Mouse (Mus musculus) v-Abl transformed pro-B cells (cell line): ENCODE results near the gene Hacd2.

ENCODE experiments used
- in situ Hi-C, 2 experiments: fragments of 400-800 bp; cut with MboI; formaldehyde crosslinking; loops; one replicate each; pipeline ENCODE4 v1.15.1; 2025; ENCODE audit not compliant: unreplicated experiment in 2 of 2

The Hacd2 gene

DNA sequence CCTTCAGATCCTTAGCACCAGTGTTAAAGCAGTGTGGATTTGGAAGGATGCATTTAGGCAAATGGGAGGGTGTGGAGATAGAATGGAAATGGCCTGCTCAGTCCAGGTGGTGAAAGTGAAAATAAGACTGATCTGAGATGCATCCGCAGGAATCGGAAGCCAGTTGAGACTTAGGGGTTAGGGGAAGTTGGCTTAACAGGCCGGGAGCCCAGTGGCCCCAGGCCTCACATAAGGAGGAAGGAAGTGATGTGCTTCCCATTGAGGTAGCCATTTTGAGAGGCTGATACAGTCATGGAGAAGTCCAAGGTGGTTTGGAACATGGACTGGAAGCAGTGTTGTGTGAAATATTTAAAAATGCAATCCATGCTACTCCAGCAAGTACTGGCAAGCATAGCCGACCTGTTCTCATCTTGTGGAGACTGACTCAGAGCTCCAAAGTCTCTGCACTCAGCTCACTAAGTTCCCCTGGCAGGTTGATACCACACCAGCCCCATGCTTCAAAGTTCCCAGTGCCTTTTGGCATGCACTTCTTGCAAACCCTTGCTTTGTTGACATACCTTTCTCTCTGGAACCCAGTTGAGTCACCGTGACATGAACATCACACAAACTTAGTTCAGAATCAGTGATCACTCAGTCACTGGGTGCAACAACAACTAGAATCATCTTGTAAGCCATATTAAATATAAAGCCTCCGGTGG is 25.2 kb downstream of the Hacd2 start:
- in situ Hi-C loops, result loop anchor here in 1 of 2 experiments (10.0 kb wide), 1 partner anchor 227 kb away; no protein-coding TSS in a partner anchor

DNA sequence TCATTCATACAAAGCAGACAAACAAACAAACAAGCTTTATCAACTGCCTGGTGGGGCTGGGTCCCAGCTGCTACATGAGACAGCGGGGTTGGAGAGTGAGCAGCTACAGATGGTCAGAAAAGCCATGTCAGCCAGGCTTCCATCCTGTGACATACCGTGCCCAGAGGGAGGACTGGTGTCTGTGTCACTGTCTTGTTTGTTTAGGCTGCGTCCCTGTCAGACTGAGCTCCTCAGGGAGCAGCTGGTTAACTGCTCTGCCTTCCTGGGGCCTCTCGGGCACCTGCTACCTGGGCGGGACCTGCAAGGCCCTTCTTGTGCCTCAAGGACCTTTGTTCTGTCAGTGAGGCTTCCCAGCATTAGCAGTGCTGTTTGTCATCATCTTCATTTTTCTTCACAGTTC is 28.8 kb downstream of the Hacd2 start:
- in situ Hi-C loops, result loop anchor here in 1 of 2 experiments (10.0 kb wide), 1 partner anchor 224 kb away; no protein-coding TSS in a partner anchor

DNA sequence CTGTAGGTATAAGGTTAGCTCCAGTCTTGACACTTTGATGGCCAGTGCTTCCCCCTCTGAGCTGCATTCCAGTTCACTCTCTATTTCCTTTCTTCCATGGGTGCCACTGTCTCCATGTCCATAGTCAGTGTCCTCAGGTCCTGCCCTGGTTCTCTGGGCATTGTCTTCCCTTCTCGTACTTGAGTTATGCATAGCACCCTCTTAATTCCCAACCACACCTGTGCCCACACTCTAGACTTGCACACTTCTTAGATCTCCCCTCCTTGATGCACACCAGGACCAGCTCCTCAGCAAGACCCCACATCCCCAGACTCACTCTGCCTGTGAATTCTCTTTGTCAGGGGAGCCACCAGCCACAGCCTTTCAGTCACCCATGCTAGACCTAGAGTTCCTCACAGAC is 30.0 kb downstream of the Hacd2 start:
- in situ Hi-C loops, result loop anchor here in 1 of 2 experiments (10.0 kb wide), 1 partner anchor 223 kb away; no protein-coding TSS in a partner anchor

DNA sequence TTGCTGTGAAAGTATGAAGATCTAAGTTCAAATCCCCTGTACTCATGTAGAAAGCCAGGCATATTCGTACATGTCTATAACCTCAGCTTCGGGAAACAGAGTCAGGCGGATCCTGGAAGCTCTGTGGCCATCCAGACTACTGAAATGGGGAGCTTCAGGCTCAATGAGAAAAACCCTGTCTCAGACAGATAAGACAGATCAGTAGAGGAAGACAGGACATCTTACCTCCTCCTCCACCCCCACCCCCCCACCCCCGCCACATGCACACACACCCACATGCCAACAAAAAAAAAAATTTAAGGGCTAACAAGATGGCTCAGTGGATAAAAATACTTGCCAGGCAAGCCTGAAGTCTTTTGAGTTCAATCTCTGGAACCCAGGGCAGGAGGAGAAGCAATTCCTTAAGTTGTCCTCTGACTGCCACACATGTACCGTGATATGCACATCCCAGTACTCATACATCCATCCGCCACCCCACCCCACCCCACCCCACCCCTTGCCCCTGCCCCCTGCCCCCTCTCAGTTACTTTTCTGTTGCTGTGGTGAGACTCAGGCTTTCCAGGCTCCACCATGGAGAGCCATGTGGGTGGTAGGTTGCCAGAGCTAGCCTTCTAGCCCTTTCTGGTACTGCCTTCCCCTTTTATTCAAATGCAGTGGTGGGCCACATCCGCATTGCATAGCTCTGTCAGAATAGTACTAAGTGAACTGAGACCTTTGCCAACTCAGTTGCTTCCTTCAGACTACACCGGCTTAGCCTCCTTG is 32.4 kb downstream of the Hacd2 start:
- in situ Hi-C loops, result loop anchor here in 1 of 2 experiments (5.0 to 10.0 kb wide), 2 partner anchors 220 to 573 kb away; no protein-coding TSS in a partner anchor

DNA sequence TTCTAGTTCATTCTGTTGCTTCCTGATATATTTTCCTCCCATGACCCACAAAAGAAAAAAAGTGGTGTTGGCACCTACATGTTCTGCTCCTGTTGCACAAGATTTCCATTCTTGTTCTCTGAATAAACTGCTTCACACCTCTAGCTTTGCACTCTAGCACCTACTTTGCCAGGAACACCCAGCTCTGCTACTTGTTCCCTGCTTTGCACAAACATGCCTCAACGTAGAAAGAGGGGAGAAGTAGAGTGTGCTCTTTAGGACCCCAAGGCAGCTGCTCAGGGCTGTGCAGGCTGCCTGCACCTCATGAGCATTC is 32.9 kb downstream of the Hacd2 start:
- in situ Hi-C loops, result loop anchor here in 1 of 2 experiments (5.0 to 10.0 kb wide), 2 partner anchors 220 to 572 kb away; no protein-coding TSS in a partner anchor

DNA sequence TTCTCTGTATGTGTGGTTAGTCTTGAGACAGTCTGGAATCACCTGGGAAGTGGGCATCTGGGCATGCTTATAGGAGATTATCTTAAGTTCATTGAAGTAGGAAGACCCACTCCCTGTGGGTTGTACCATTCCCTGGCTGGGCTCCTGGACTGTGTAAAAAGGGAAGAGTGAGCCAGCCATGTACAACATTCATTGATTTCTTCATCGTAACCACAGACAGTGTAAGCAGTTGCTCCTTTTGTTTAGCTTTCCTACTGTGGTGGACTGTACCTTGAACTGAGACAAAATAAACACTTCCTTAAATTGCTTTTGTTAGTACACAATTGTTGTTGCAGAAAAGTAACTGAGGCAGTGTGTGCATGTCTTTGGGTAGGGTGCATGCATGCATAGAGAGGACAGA is 33.6 kb downstream of the Hacd2 start:
- in situ Hi-C loops, result loop anchor here in 1 of 2 experiments (5.0 to 10.0 kb wide), 2 partner anchors 219 to 571 kb away; no protein-coding TSS in a partner anchor

DNA sequence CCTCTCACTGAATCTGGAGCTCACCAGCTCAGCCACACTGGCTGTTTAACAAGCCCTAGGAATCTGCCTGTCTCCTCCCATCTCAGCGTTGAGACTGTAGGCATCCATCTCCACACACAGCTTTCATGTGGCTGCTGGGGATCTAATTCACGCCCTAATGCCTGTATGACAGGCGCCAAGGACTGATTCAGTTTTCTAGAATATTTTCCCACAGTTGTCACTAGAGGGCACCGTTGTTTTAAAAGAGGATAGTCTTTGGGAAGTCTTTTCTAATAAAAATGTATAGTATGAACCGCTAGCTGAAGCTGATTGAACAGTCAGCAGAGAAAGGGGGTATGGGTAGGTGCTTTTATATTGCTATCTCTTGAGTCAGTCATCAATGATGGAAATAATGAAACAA is 34.1 kb downstream of the Hacd2 start:
- in situ Hi-C loops, result loop anchor here in 1 of 2 experiments (5.0 to 10.0 kb wide), 2 partner anchors 218 to 571 kb away; no protein-coding TSS in a partner anchor

DNA sequence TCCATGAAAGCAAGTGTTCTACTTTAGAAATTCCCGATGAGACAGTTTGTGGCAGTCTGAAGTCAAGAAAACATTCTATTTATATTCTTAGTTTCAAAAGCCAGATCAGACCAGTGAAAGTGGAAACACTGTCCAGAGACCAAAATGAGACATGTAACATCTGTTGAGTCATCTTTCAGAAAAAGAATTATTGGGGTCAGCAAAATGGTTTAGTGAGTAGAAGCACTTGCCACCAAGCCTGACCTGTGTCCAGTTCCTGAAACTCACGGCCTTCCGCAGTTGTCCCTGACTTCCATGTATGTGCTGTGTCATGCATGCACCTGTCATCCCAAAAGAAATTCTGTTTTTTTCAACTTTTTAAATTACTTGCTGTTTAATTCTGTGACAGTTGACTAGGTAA is 34.6 kb downstream of the Hacd2 start:
- in situ Hi-C loops, result loop anchor here in 1 of 2 experiments (5.0 to 10.0 kb wide), 2 partner anchors 218 to 571 kb away; no protein-coding TSS in a partner anchor

DNA sequence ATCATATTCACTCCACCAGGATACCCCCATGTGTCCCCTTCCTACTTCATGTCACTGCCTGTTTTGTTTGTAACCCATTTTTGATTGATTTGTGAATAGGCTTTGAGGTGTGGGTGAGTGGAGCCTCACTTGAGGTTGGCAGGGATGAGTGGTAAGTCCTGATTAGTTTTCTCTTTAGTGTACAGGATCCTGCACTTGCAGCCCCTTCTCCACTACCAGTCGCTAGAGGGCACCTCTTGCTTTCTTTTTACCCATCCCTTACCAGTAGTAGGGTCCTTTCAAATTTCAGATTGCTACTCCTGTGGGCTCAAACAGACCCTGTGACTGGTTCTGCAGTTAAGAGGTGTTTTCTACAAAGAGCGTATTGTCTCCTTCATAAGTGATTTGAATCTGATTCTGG is 38.8 kb downstream of the Hacd2 start:
- in situ Hi-C loops, result no loop called here

DNA sequence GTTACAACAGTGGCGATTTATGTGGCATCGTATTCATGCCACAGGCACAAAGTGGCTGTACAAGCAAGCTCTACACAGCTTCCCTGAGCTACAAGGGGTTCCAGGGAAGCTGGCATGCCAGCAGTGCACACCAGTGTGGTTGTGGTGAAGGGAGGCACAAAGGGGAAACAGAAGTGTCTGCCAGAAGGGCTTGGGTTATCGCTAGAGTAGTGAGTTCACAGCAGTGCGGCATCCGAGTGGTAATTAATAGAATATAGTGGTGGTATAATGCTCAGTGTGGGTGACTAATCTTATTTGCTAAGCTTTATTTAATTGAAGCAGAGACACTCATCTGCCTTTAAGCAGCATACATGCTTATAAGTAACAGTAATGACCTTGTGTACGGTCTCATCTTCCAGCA is 43.5 kb downstream of the Hacd2 start:
- in situ Hi-C loops, result no loop called here

DNA sequence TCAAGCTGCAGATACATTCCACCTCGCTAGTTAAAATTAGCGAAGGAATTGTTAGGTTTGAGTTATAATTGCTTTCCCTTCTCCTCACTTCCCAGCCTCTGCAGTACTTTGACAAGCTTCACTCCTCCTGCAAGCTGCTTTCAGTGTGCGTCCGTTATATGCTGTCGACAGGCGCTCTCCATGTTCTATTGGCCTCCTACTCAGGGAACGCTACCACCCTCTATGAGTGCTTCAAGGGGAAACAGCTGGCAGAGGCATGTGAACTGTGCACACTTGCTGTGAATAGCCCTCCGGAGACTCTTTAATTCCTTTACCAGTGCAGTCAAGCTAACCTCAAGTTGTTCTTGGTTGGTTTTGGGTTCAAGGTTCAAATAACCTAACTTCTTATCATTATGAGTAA is 44.9 kb downstream of the Hacd2 start:
- in situ Hi-C loops, result no loop called here

DNA sequence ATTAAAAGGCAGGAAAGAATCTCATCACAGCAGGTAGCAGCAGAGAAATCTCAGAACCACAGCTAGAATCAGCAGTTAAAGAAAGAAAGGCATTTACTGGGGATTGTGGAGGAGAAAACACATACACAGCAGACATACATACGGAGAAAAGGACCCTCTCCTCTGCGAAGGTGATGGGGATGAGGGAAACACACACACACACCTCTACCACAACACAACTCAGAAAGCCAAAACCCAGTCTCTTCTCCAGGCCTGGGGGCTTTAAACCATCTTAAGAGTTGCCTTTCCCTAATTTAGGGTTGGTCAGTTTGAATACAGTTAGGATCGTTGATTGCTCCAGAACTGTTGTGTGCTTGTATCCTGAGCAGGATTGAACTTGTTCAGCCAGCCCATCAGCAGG is 45.4 kb downstream of the Hacd2 start:
- in situ Hi-C loops, result no loop called here

DNA sequence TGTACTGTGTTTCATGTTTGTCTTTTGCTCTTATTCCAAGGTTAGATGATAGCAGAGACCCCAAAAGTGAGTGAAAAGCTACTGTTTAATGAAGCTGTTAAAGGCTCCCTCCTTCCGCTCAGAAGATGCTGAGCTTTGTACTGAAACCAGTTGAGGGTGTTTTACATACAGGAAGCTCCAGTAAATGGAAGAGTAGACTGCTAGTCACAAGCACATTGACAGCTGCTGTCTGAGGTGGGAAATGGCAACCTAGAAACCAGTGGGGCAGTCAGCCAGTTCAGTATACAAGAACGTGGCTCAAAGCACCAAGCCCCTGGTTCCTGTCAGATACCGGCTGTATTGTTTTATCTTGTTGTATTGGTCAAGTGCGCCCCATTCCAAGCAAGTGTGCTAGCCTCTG is 46.7 kb downstream of the Hacd2 start:
- in situ Hi-C loops, result no loop called here

DNA sequence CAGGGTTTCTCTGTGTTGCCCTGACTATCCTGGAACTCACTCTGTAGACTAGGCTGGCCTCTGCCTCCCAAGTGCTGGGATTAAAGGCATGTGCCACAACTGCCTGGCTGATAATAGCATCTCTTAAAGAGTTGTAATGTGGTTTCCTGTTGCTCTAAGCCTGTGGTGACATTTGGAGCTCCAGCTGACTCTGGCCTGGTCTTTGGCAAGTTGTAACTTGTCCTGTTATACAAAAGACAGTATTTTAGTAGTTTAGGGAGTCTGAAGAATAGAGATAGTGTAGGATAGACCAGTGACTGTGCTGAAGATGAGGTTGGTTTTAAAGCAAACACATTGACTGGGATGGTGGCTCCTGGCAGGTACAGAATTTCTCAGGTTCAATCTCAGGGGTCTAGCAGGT is 52.2 kb downstream of the Hacd2 start:
- in situ Hi-C loops, result no loop called here

DNA sequence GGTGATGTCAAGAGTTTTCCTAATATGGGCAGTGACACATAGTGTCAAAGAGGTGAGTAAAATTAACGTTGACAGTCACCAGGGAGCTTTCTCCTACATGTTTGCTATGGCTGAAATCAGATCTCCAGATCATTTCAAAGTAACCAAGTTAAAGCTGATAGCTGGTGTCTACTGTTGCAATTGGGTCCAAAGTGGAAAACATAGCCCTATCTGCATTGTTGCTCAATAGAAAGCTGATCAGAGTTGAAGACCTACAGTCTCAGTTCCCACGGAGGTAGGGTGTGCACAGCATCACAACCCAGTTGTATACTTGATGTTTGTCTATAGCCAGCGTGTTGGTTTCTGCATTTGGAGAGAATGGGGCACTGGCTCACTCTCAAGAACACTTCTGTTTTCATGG is 53.4 kb downstream of the Hacd2 start:
- in situ Hi-C loops, result no loop called here

DNA sequence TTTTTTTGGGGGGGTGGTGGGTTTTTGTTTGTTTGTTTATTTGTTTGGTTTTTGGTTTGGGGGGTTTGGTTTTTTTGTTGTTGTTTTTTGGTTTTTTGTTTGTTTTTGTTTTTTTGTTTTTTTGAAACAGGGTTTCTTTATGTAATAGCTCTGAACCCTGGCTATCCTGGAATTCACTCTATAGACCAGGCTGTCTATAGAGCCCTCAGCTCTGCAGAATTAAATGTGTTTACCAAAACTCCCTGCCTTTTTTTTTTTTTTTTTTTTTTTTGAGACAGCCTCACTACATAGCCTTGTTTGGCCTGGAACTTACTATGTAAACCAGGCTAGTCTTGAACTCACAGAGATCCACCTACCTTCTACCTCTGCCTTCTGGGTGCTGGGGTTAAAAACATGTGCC is 71.3 kb downstream of the Hacd2 start:
- in situ Hi-C loops, result no loop called here

DNA sequence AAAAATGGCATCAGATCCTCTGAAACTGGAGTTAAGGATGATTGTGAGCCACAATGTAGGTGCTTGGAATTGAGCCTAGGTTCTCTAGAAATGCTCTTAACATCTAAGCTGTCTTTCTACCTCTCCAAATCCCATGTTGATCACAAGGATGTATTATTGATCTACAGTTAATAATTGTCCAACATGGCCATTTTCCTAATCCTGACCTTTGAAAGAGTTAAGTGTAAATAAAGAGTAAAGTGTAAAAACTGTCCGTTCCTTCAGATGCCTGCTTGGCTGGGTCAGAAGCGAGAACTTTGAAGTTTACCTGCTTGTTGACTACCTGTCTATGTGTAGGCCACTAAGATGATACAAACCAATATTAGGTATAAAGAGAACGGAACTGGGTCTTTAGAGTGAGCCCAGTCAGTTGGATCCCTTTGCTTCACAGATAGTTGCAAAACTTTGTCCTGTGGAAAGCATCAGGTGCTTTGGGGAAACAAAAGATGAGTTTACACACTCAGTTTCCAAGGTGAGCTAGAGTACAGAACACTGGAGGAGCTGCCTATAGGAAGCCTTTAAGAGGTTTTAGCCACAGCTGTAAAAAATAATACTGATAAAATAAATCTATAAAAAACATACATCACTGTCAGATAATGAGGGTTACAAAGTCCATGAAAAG is 75.8 kb downstream of the Hacd2 start:
- in situ Hi-C loops, result no loop called here

DNA sequence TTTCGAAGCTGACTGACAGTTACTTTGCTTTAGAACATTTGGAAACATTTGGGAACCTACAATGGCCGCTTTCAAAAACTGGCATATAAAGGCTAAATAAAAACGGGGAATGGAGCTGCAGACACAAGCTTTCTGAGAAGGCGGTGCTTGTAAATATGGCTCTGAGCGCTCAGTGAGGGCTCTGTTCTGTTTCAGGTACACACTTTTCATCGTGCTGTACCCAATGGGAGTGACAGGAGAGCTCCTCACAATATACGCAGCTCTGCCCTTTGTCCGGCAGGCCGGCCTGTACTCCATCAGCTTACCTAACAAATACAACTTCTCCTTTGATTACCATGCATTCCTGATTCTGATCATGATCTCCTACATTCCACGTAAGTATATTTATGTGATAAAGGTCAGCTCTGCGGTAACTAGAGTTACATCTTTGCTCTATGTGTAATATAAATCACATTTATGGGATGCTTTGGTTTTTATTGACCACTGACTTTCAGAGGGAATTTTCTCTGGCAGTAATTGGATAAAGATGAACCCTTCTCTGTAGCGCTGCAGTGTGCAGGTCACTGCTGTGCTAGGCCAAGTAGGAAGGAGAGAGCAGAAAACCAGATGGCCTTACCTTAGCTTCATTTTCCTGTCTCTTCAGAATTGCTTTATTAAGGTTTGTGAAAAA is 79.7 kb downstream of the Hacd2 start:
- in situ Hi-C loops, result loop anchor here in 1 of 2 experiments (25.0 kb wide), 3 partner anchors 735 to 1360 kb away; partner anchors contain the start of gene Stfa3

DNA sequence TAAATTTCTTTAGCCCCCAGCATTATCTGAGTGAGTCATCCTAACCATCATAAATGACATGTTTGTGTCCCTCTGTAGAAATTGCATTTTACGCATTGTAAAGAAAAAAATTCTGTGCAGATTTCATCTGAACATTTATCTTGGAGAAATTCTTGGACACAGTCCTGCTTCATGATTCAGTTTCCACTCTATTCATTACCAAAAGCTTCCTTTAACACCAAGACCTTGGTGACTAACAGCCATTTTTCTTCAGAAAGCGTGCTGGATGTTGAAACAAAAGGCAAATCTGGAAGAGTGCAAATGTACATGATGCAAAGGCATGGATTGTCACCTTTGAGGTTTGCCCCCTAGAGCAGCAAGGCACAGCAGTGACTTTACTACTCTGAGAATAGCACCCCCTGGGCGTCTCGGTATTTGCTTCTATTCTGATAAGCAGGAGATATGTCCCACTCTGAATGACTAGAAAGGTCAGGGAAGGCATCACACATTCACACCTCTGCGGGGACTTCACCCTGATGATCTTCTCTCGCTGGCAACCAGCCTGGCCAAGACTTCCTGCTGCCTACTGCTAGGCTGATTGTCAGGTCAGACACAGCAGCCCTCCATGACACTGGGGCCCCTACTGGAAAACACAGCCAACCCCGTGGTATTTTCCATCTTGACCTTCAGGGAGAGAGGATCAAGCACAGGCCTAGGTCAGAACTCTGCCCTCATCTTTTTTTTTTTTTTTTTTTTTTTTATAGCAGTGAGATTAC is 80.8 kb downstream of the Hacd2 start:
- in situ Hi-C loops, result loop anchor here in 1 of 2 experiments (25.0 kb wide), 3 partner anchors 734 to 1359 kb away; partner anchors contain the start of gene Stfa3

DNA sequence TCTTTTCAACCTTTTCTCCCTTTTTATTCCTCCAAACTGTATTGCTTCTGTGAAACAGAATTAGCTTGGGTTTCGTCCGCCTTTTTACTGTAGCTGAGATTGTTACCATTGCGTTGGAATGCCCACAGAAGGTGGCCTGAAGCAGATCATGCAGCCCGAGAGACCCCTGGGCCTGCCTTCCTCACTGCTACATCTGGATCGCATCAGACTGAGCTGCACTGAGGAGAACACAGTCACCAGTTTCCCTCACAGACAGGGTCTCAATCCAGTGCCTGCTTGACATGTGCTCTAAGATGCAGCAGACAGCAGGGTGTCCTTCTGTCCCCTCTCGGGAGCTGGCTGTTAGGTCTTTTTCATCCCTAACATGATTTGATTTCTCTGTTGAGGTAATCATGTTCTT is 85.8 kb downstream of the Hacd2 start:
- in situ Hi-C loops, result loop anchor here (5.0 to 25.0 kb wide), 4 partner anchors 519 to 1354 kb away; partner anchors contain the start of gene Stfa3 (in 1 of the 2)
